Mouse (Mus musculus): Measurements from ENCODE around the gene Sycn.
"Not testable (repeated sequence)": the region's sequence is repeated elsewhere in the genome, so short reads cannot be mapped to it uniquely, and the experiment has no call there.

The Sycn gene

GRCm38 (mm10) chr7:28540526-28540925 is at the start of gene Sycn:
Gene Sycn (plus strand): TSS chr7:28540885.
- DNase-seq: no peak

GRCm38 (mm10) chr7:28490903-28491302 is 49.8 kb upstream of the Sycn start:
- DNase-seq: no peak

GRCm38 (mm10) chr7:28492310-28492709 is 48.4 kb upstream of the Sycn start:
- no peak for DNase-seq

- no peak for DNase-seq
Measured at GRCm38 (mm10) chr7:28495426-28495825, 45.3 kb upstream of the Sycn start.

GRCm38 (mm10) chr7:28505585-28505984 is 35.1 kb upstream of the Sycn start:
- DNase-seq: no peak

- DNase-seq: not testable (repeated sequence)
Measured at GRCm38 (mm10) chr7:28509121-28509520, 31.6 kb upstream of the Sycn start.

- not testable (repeated sequence) for DNase-seq
Measured at GRCm38 (mm10) chr7:28510405-28510974, 30.2 kb upstream of the Sycn start, which contains the start of gene Ifnl2. Gene Ifnl2 (minus strand): TSS chr7:28510455.

- no peak for DNase-seq
Measured at GRCm38 (mm10) chr7:28511441-28511840, 29.2 kb upstream of the Sycn start.

- not testable (repeated sequence) for DNase-seq
Measured at GRCm38 (mm10) chr7:28522536-28522935, 18.1 kb upstream of the Sycn start, which contains the start of gene Ifnl3. Gene Ifnl3 (plus strand): TSS chr7:28522836.

- peak; percentile 90 for DNase-seq
Measured at GRCm38 (mm10) chr7:28527922-28528719, 12.6 kb upstream of the Sycn start.

GRCm38 (mm10) chr7:28532005-28532404 is 8.7 kb upstream of the Sycn start:
- no peak for DNase-seq

- not testable (repeated sequence) for DNase-seq
Measured at GRCm38 (mm10) chr7:28538886-28539285, 1.8 kb upstream of the Sycn start.

GRCm38 (mm10) chr7:28544051-28544601 is 3.4 kb downstream of the Sycn start:
- DNase-seq: no peak

- no peak for DNase-seq
Measured at GRCm38 (mm10) chr7:28545048-28545890, 4.6 kb downstream of the Sycn start.

- no peak for DNase-seq
Measured at GRCm38 (mm10) chr7:28545891-28546210, 5.2 kb downstream of the Sycn start.

GRCm38 (mm10) chr7:28546649-28547048 is 6.0 kb downstream of the Sycn start:
- DNase-seq: no peak

GRCm38 (mm10) chr7:28547154-28547553 is 6.5 kb downstream of the Sycn start, which contains the start of gene Nccrp1:
Gene Nccrp1 (minus strand): TSS chr7:28547254.
- DNase-seq: no peak

- DNase-seq: no peak
Measured at GRCm38 (mm10) chr7:28547628-28548027, 6.9 kb downstream of the Sycn start.

GRCm38 (mm10) chr7:28553076-28553475 is 12.4 kb downstream of the Sycn start:
- no peak for DNase-seq

GRCm38 (mm10) chr7:28555939-28556535 is 15.4 kb downstream of the Sycn start:
- no peak for DNase-seq

- no peak for DNase-seq
Measured at GRCm38 (mm10) chr7:28557069-28557468, 16.4 kb downstream of the Sycn start.

GRCm38 (mm10) chr7:28557708-28558107 is 17.0 kb downstream of the Sycn start:
- no peak for DNase-seq

- DNase-seq: peak; percentile 76
Measured at GRCm38 (mm10) chr7:28558486-28558885, 17.8 kb downstream of the Sycn start.
